Comparison of ENCODE assay signal across 9 mouse cellular contexts in genomic region chr11:95211031-95211425, GRCm38 (mm10). TPM values are rescaled to one million over a fixed set of nuclear protein-coding genes. Genes with fewer than 3 reads are reported as not detected.
DNase-seq lines count a peak whose midpoint lies in the region; ATAC-seq and TF ChIP-seq lines count a peak whose summit lies in the region.
"Had no signal": no experiment of that assay in that cellular context is flagged by ENCODE, and none has a peak within 500 bp of the region (broad histone marks: within the 10 kb centered on the region; RNA-seq: fewer than 3 reads in every experiment).

No protein-coding gene starts in this region.

- H3K9me3 ChIP-seq in forebrain, embryonic 11.5 days (ENCODE audit: control insufficient read depth, low read length): no peaks in the 10 kb centered on the region
- H3K9me3 ChIP-seq in intestine, postnatal 0 days (ENCODE audit: control insufficient read depth): no peaks in the 10 kb centered on the region
- H3K9me3 ChIP-seq in neural tube, embryonic 14.5 days (ENCODE audit: control insufficient read depth, low read length): no peaks in the 10 kb centered on the region

- H3K79me2 ChIP-seq in liver, adult 2 months (ENCODE audit: control insufficient read depth, insufficient read depth, low read length): no peaks in the 10 kb centered on the region

- TF ChIP-seq CTCF in liver, adult 2 months (IDR thresholded peaks at IDR 0.05; ENCODE audit: low read depth, low read length): no peak
- TF ChIP-seq CTCF in intestine, postnatal 0 days (IDR thresholded peaks at IDR 0.05; ENCODE audit: low read depth): no peak

- no peak overlapping the region for H3K9ac ChIP-seq in liver, adult 2 months (ENCODE audit: low read depth, low read length)
- H3K9ac ChIP-seq in forebrain, embryonic 11.5 days (ENCODE audit: low read length): no peak overlapping the region; the same call in 1 of the 2 replicates
- H3K9ac ChIP-seq in intestine, postnatal 0 days (ENCODE audit: low read depth, low read length): no peak overlapping the region
- H3K9ac ChIP-seq in neural tube, embryonic 14.5 days (replicated peaks; ENCODE audit: low read depth, low read length): no peak overlapping the region

- peaks cover 3% of the 10 kb centered on the region; the same call in 1 of the 2 replicates for H3K4me1 ChIP-seq in liver, adult 2 months (ENCODE audit: control insufficient read depth, insufficient read depth, low read length)
- peaks cover 9% of the 10 kb centered on the region for H3K4me1 ChIP-seq in forebrain, embryonic 11.5 days (replicated peaks; ENCODE audit: control insufficient read depth, insufficient read depth, low read length)
- no peaks in the 10 kb centered on the region for H3K4me1 ChIP-seq in intestine, postnatal 0 days (replicated peaks; ENCODE audit: control insufficient read depth, insufficient read depth, low read length)
- peaks cover 3% of the 10 kb centered on the region; the same call in 1 of the 2 replicates for H3K4me1 ChIP-seq in neural tube, embryonic 14.5 days (ENCODE audit: control insufficient read depth, insufficient read depth, low read length)

- no peak overlapping the region for H3K4me3 ChIP-seq in liver, adult 2 months (ENCODE audit: insufficient read depth, low read depth, low read length)
- no peak overlapping the region for H3K4me3 ChIP-seq in forebrain, embryonic 11.5 days (ENCODE audit: low read depth, low read length)
- no peak overlapping the region for H3K4me3 ChIP-seq in intestine, postnatal 0 days (ENCODE audit: low read depth, low read length)
- no peak overlapping the region for H3K4me3 ChIP-seq in neural tube, embryonic 14.5 days (ENCODE audit: low read depth, low read length)
- H3K4me3 ChIP-seq: erythroblast, embryonic 14.5 days had no signal

- 18% methylated on average over 5 of the region's 5 CpGs for WGBS in liver, adult 2 months
- WGBS in forebrain, embryonic 11.5 days: 22% methylated on average over 5 of the region's 5 CpGs
- WGBS in intestine, postnatal 0 days: 36% methylated on average over 5 of the region's 5 CpGs
- WGBS in neural tube, embryonic 14.5 days: 15% methylated on average over 5 of the region's 5 CpGs

- peak overlapping the region; percentile 60; the same call in 1 of the 2 replicates for H3K4me2 ChIP-seq in forebrain, embryonic 11.5 days (ENCODE audit: low read depth, low read length, severe bottlenecking)
- peak overlapping the region; percentile 54 for H3K4me2 ChIP-seq in intestine, postnatal 0 days (replicated peaks; ENCODE audit: low read depth)
- peak overlapping the region; percentile 44 for H3K4me2 ChIP-seq in neural tube, embryonic 14.5 days (ENCODE audit: low read depth, low read length)

- TF ChIP-seq POLR2A in liver, adult 2 months (IDR thresholded peaks at IDR 0.05; ENCODE audit: extremely low read depth, insufficient read depth, low read length): no peak

- 0 out of 2 replicates have a peak, but pooled peaks cover 2% of the 10 kb centered on the region for H3K27me3 ChIP-seq in liver, adult 2 months (ENCODE audit: control insufficient read depth, insufficient read depth, low read length)
- no peaks in the 10 kb centered on the region for H3K27me3 ChIP-seq in forebrain, embryonic 11.5 days (ENCODE audit: control insufficient read depth, insufficient read depth, low read length)
- H3K27me3 ChIP-seq in intestine, postnatal 0 days (replicated peaks; ENCODE audit: control insufficient read depth, insufficient read depth, low read length): 0 out of 2 replicates have a peak, but pooled peaks cover 4% of the 10 kb centered on the region
- no peaks in the 10 kb centered on the region; the same call in 1 of the 2 replicates for H3K27me3 ChIP-seq in neural tube, embryonic 14.5 days (ENCODE audit: control insufficient read depth, insufficient read depth, low read length)

- no peaks in the 10 kb centered on the region for H3K36me3 ChIP-seq in liver, adult 2 months (ENCODE audit: control insufficient read depth, insufficient read depth, low read length)
- no peaks in the 10 kb centered on the region for H3K36me3 ChIP-seq in forebrain, embryonic 11.5 days (ENCODE audit: control insufficient read depth, insufficient read depth, low read length)
- H3K36me3 ChIP-seq in intestine, postnatal 0 days (ENCODE audit: control insufficient read depth, insufficient read depth): no peaks in the 10 kb centered on the region
- H3K36me3 ChIP-seq in neural tube, embryonic 14.5 days (ENCODE audit: control insufficient read depth, insufficient read depth, low read length): no peaks in the 10 kb centered on the region

- ATAC-seq in forebrain, embryonic 11.5 days (replicated peaks; ENCODE audit: low FRiP score): peak; percentile 15; the same call in 1 of the 2 replicates
- ATAC-seq in intestine, postnatal 0 days: 0 out of 2 replicates have a peak, but pooled peaks have one; percentile 20
- no peak; the same call in 1 of the 2 replicates for ATAC-seq in neural tube, embryonic 14.5 days (ENCODE audit: low read depth)

- peak; percentile 75 for DNase-seq in liver, adult 2 months (ENCODE audit: extremely low read depth, low read depth, low spot score)
- no peak for DNase-seq in liver
- no peak for DNase-seq in forebrain, embryonic 11.5 days (ENCODE audit: low spot score)
- no peak for DNase-seq in layer of hippocampus, adult 9-10 months (ENCODE audit: low spot score)
- no peak for DNase-seq in urinary bladder, postnatal 36 days (ENCODE audit: low spot score in 2 of 2)
- DNase-seq in layer of hippocampus, postnatal 25 days (ENCODE audit: extremely low spot score in 1 of 2, low spot score in 1 of 2): no peak

- no peak overlapping the region for H3K27ac ChIP-seq in liver, adult 2 months (replicated peaks; ENCODE audit: insufficient read depth, low read depth, low read length)
- H3K27ac ChIP-seq in forebrain, embryonic 11.5 days (ENCODE audit: low read depth, low read length): no peak overlapping the region
- H3K27ac ChIP-seq in intestine, postnatal 0 days (ENCODE audit: low read depth, low read length): no peak overlapping the region
- H3K27ac ChIP-seq in neural tube, embryonic 14.5 days (ENCODE audit: low read depth, low read length): no peak overlapping the region

RNA-seq across cellular contexts. Expression of gene Tac4, which starts 50.3 kb away (rescaled TPM):
- total RNA-seq in liver, adult 2 months (2014; rRNA removed): not detected in 2 replicates
- not detected in 2 replicates for polyA plus RNA-seq in liver, adult 2 months (2012; rRNA removed)
- 0.29 TPM in 1 of 2 replicates, not detected in the other for polyA plus RNA-seq in forebrain, embryonic 11.5 days (2014; fragmentation: Nextera tagmentation; extraction: Ambion mirVana)
- not detected in 2 replicates for polyA plus RNA-seq in intestine, postnatal 0 days (2015; fragmentation: Nextera tagmentation; extraction: Ambion mirVana)
- 0.21 and 0.22 TPM in 2 replicates for polyA plus RNA-seq in neural tube, embryonic 14.5 days (2014; fragmentation: Nextera tagmentation; extraction: Ambion mirVana)
- not detected for total RNA-seq in layer of hippocampus, postnatal 25 days (2021)
- polyA plus RNA-seq: erythroblast, embryonic 14.5 days had no signal
